Mouse (Mus musculus): ENCODE data around the gene 5430419D17Rik. TPM values are rescaled to one million over a fixed set of nuclear protein-coding genes. Genes with fewer than 3 reads are reported as not detected.

The 5430419D17Rik gene
- polyA plus RNA-seq (2012; rRNA removed), result 0.03 and 0.04 TPM in 2 replicates
- polyA plus RNA-seq (2014; fragmentation: Nextera tagmentation; extraction: Ambion mirVana), result not detected in 2 replicates

- Histone ChIP-seq H3K4me3 (replicated peaks; ENCODE audit: low read length) (no peak within 1 kb of the TSS), H3K4me1 (ENCODE audit: control insufficient read depth, insufficient read depth, low read length) (no peaks in the 10 kb centered on the region), H3K4me2 (replicated peaks; ENCODE audit: low read depth, low read length, severe bottlenecking) (no peak within 1 kb of the TSS), H3K27ac (replicated peaks; ENCODE audit: low read depth, low read length) (no peak within 1 kb of the TSS), H3K36me3 (ENCODE audit: control insufficient read depth, insufficient read depth, low read length) (no peaks in the 10 kb centered on the region), H3K9ac (ENCODE audit: low read depth, low read length, severe bottlenecking) (no peak within 1 kb of the TSS), H3K9me3 (ENCODE audit: control insufficient read depth, low read length) (no peaks in the 10 kb centered on the region), H3K27me3 (ENCODE audit: control insufficient read depth, insufficient read depth, low read length) (no peaks in the 10 kb centered on the region)
- no peak for TF ChIP-seq POLR2A (IDR thresholded peaks at IDR 0.05; ENCODE audit: borderline replicate concordance, extremely low read depth, insufficient read depth, insufficient read length)
- ATAC-seq (ENCODE audit: low FRiP score, low read depth) (no peak), DNase-seq (ENCODE audit: low spot score) (no peak)
- WGBS, result 87% methylated on average over 9 of the region's 9 CpGs
Measured at GRCm38 (mm10) chr7:131174121-131174520, at the start of gene 5430419D17Rik. TSS of gene 5430419D17Rik (plus strand) at chr7:131174402.

- no peaks in the 10 kb centered on the region for H3K9me3 ChIP-seq (ENCODE audit: control insufficient read depth, low read length)
- no peak for TF ChIP-seq POLR2A (IDR thresholded peaks at IDR 0.05; ENCODE audit: borderline replicate concordance, extremely low read depth, insufficient read depth, insufficient read length)
- ATAC-seq (ENCODE audit: low FRiP score, low read depth) (no peak), DNase-seq (ENCODE audit: low spot score) (no peak)
- H3K9ac ChIP-seq (ENCODE audit: low read depth, low read length, severe bottlenecking), result no peak overlapping the region
- H3K27ac ChIP-seq (replicated peaks; ENCODE audit: low read depth, low read length), result no peak overlapping the region
- H3K36me3 ChIP-seq (ENCODE audit: control insufficient read depth, insufficient read depth, low read length), result no peaks in the 10 kb centered on the region
- no peak overlapping the region for H3K4me3 ChIP-seq (replicated peaks; ENCODE audit: low read length)
- no peaks in the 10 kb centered on the region for H3K27me3 ChIP-seq (ENCODE audit: control insufficient read depth, insufficient read depth, low read length)
- no peaks in the 10 kb centered on the region for H3K4me1 ChIP-seq (ENCODE audit: control insufficient read depth, insufficient read depth, low read length)
- WGBS, result 56% methylated on average over 12 of the region's 12 CpGs
- no peak overlapping the region for H3K4me2 ChIP-seq (replicated peaks; ENCODE audit: low read depth, low read length, severe bottlenecking)
Measured at GRCm38 (mm10) chr7:131130021-131130420, 44.2 kb upstream of the 5430419D17Rik start.

GRCm38 (mm10) chr7:131133181-131133580 lies 41.0 kb upstream of the 5430419D17Rik start:
- Histone ChIP-seq H3K27ac (replicated peaks; ENCODE audit: low read depth, low read length) (no peak overlapping the region), H3K9me3 (ENCODE audit: control insufficient read depth, low read length) (no peaks in the 10 kb centered on the region), H3K9ac (ENCODE audit: low read depth, low read length, severe bottlenecking) (no peak overlapping the region), H3K36me3 (ENCODE audit: control insufficient read depth, insufficient read depth, low read length) (no peaks in the 10 kb centered on the region), H3K4me1 (ENCODE audit: control insufficient read depth, insufficient read depth, low read length) (no peaks in the 10 kb centered on the region), H3K4me3 (replicated peaks; ENCODE audit: low read length) (no peak overlapping the region), H3K4me2 (replicated peaks; ENCODE audit: low read depth, low read length, severe bottlenecking) (no peak overlapping the region), H3K27me3 (ENCODE audit: control insufficient read depth, insufficient read depth, low read length) (no peaks in the 10 kb centered on the region)
- no peak for TF ChIP-seq POLR2A (IDR thresholded peaks at IDR 0.05; ENCODE audit: borderline replicate concordance, extremely low read depth, insufficient read depth, insufficient read length)
- WGBS, result 85% methylated on average over 3 of the region's 3 CpGs
- DNase-seq (ENCODE audit: low spot score) (no peak), ATAC-seq (ENCODE audit: low FRiP score, low read depth) (no peak)

GRCm38 (mm10) chr7:131146214-131146613 lies 28.0 kb upstream of the 5430419D17Rik start, which contains the start of gene 4933402N03Rik:
TSS of gene 4933402N03Rik (minus strand) at chr7:131146314.
- Histone ChIP-seq H3K27ac (replicated peaks; ENCODE audit: low read depth, low read length) (no peak within 1 kb of the TSS), H3K4me1 (ENCODE audit: control insufficient read depth, insufficient read depth, low read length) (no peaks in the 10 kb centered on the region), H3K36me3 (ENCODE audit: control insufficient read depth, insufficient read depth, low read length) (no peaks in the 10 kb centered on the region), H3K27me3 (ENCODE audit: control insufficient read depth, insufficient read depth, low read length) (no peaks in the 10 kb centered on the region), H3K9me3 (ENCODE audit: control insufficient read depth, low read length) (no peaks in the 10 kb centered on the region), H3K4me3 (replicated peaks; ENCODE audit: low read length) (no peak within 1 kb of the TSS), H3K4me2 (replicated peaks; ENCODE audit: low read depth, low read length, severe bottlenecking) (no peak within 1 kb of the TSS), H3K9ac (ENCODE audit: low read depth, low read length, severe bottlenecking) (no peak within 1 kb of the TSS)
- ATAC-seq (ENCODE audit: low FRiP score, low read depth) (no peak), DNase-seq (ENCODE audit: low spot score) (no peak)
- TF ChIP-seq POLR2A (IDR thresholded peaks at IDR 0.05; ENCODE audit: borderline replicate concordance, extremely low read depth, insufficient read depth, insufficient read length), result no peak
- WGBS, result 72% methylated on average over 2 of the region's 2 CpGs

- no peaks in the 10 kb centered on the region for H3K36me3 ChIP-seq (ENCODE audit: control insufficient read depth, insufficient read depth, low read length)
- no peak overlapping the region for H3K9ac ChIP-seq (ENCODE audit: low read depth, low read length, severe bottlenecking)
- no peaks in the 10 kb centered on the region for H3K4me1 ChIP-seq (ENCODE audit: control insufficient read depth, insufficient read depth, low read length)
- WGBS, result 84% methylated on average over 3 of the region's 3 CpGs
- no peak overlapping the region for H3K27ac ChIP-seq (replicated peaks; ENCODE audit: low read depth, low read length)
- H3K4me3 ChIP-seq (replicated peaks; ENCODE audit: low read length), result no peak overlapping the region
- ATAC-seq (ENCODE audit: low FRiP score, low read depth) (no peak), DNase-seq (ENCODE audit: low spot score) (no peak)
- H3K4me2 ChIP-seq (replicated peaks; ENCODE audit: low read depth, low read length, severe bottlenecking), result no peak overlapping the region
- TF ChIP-seq POLR2A (IDR thresholded peaks at IDR 0.05; ENCODE audit: borderline replicate concordance, extremely low read depth, insufficient read depth, insufficient read length), result no peak
- no peaks in the 10 kb centered on the region for H3K27me3 ChIP-seq (ENCODE audit: control insufficient read depth, insufficient read depth, low read length)
- no peaks in the 10 kb centered on the region for H3K9me3 ChIP-seq (ENCODE audit: control insufficient read depth, low read length)
Measured at GRCm38 (mm10) chr7:131150179-131150578, 24.0 kb upstream of the 5430419D17Rik start.

- 69% methylated on average over 5 of the region's 5 CpGs for WGBS
- DNase-seq (ENCODE audit: low spot score), result no peak
- no peak for TF ChIP-seq POLR2A (IDR thresholded peaks at IDR 0.05; ENCODE audit: borderline replicate concordance, extremely low read depth, insufficient read depth, insufficient read length)
- Histone ChIP-seq H3K36me3 (ENCODE audit: control insufficient read depth, insufficient read depth, low read length) (no peaks in the 10 kb centered on the region), H3K9ac (ENCODE audit: low read depth, low read length, severe bottlenecking) (no peak overlapping the region), H3K27ac (replicated peaks; ENCODE audit: low read depth, low read length) (no peak overlapping the region), H3K4me1 (ENCODE audit: control insufficient read depth, insufficient read depth, low read length) (no peaks in the 10 kb centered on the region), H3K4me3 (replicated peaks; ENCODE audit: low read length) (no peak overlapping the region), H3K4me2 (replicated peaks; ENCODE audit: low read depth, low read length, severe bottlenecking) (no peak overlapping the region), H3K9me3 (ENCODE audit: control insufficient read depth, low read length) (no peaks in the 10 kb centered on the region), H3K27me3 (ENCODE audit: control insufficient read depth, insufficient read depth, low read length) (no peaks in the 10 kb centered on the region)
- no peak for ATAC-seq (ENCODE audit: low FRiP score, low read depth)
Measured at GRCm38 (mm10) chr7:131153044-131153443, 21.2 kb upstream of the 5430419D17Rik start.

Measured in limb, embryonic 14.5 days (tissue).